Mouse (Mus musculus) limb, embryonic 15.5 days (tissue): Measurements from ENCODE around the gene Ap2m1. TPM values are rescaled to one million over a fixed set of nuclear protein-coding genes. Genes with fewer than 3 reads are reported as not detected.

Source experiments
- ATAC-seq: fragments of 200-750 bp; cut with Nextera tagmentation; 2 replicates; pipeline ENCODE4 v1.8.0; 2017; ENCODE audit warnings: low read depth, moderate TSS enrichment; ENCODE audit not compliant: insufficient number of reproducible peaks, low FRiP score, low TSS enrichment
- H3K27ac ChIP-seq: fragments of 300-500 bp; sonication (generic); 2 replicates; pipeline ENCODE4 v1.5.1; 2015; ENCODE audit warnings: moderate library complexity, mild to moderate bottlenecking, inconsistent platforms
- H3K27me3 ChIP-seq: fragments of 300-500 bp; sonication (generic); 2 replicates; pipeline ENCODE4 v1.6.1; 2015; ENCODE audit warnings: inconsistent platforms
- H3K36me3 ChIP-seq: fragments of 300-500 bp; sonication (generic); 2 replicates; pipeline ENCODE4 v1.6.1; 2015; ENCODE audit warnings: inconsistent platforms
- H3K4me1 ChIP-seq: fragments of 300-500 bp; sonication (generic); 2 replicates; pipeline ENCODE4 v1.6.1; 2015; ENCODE audit warnings: inconsistent platforms
- H3K4me2 ChIP-seq: fragments of 300-500 bp; sonication (generic); 2 replicates; pipeline ENCODE4 v1.6.1; 2015; ENCODE audit warnings: mild to moderate bottlenecking, inconsistent platforms
- H3K4me3 ChIP-seq: fragments of 300-500 bp; sonication (generic); 2 replicates; pipeline ENCODE4 v1.5.1; 2015; ENCODE audit warnings: mild to moderate bottlenecking, inconsistent platforms
- H3K9ac ChIP-seq: fragments of 300-500 bp; sonication (generic); 2 replicates; pipeline ENCODE4 v1.6.1; 2015; ENCODE audit warnings: inconsistent platforms
- H3K9me3 ChIP-seq: fragments of 300-500 bp; sonication (generic); 2 replicates; pipeline ENCODE4 v1.6.1; 2016; ENCODE audit warnings: inconsistent platforms
- WGBS: fragments of 180-500 bp; shearing (Covaris S2); methylation state at CpG from one replicate; pipeline ENCODE4 v1.1.7; 2015; 5-methylcytosine and 5-hydroxymethylcytosine counted together
- polyA plus RNA-seq: library from polyadenylated mRNA; unstranded; fragments of >200 nt; fragmentation: Nextera tagmentation; extraction: Ambion mirVana; gene quantifications from 2 replicates; pipeline ENCODE4 v1.2.1, GENCODE M21; 2015

Ap2m1 gene
- polyA plus RNA-seq, 1 experiment from 2014 or later: 572 TPM

GRCm38 (mm10) chr16:20536081-20536665, 895 bp downstream of the Ap2m1 start:
- peak overlapping the region; percentile 89 for H3K9ac ChIP-seq
- H3K27ac ChIP-seq: peak overlapping the region; percentile 82
- peaks cover 26% of the 10 kb centered on the region for H3K4me1 ChIP-seq
- WGBS: 35% methylated on average over 9 of the region's 9 CpGs
- peaks cover 56% of the 10 kb centered on the region for H3K36me3 ChIP-seq
- H3K4me3 ChIP-seq: peak overlapping the region; percentile 90
- H3K27me3 ChIP-seq: no peaks in the 10 kb centered on the region
- H3K9me3 ChIP-seq: no peaks in the 10 kb centered on the region
- ATAC-seq: no peak
- peak overlapping the region; percentile 64 for H3K4me2 ChIP-seq

- Histone ChIP-seq H3K36me3 (peaks cover 56% of the 10 kb centered on the region), H3K27me3 (no peaks in the 10 kb centered on the region), H3K4me1 (peaks cover 26% of the 10 kb centered on the region), H3K9me3 (no peaks in the 10 kb centered on the region), H3K9ac (peak overlapping the region; percentile 37; the same call in 1 of the 2 replicates), H3K4me2 (peak overlapping the region; percentile 64), H3K4me3 (peak overlapping the region; percentile 90), H3K27ac (peak overlapping the region; percentile 47; the same call in 1 of the 2 replicates)
- 25% methylated on average over 5 of the region's 5 CpGs for WGBS
- no peak for ATAC-seq
Measured at GRCm38 (mm10) chr16:20537071-20537471, 1.8 kb downstream of the Ap2m1 start.

GRCm38 (mm10) chr16:20537601-20538320, 2.5 kb downstream of the Ap2m1 start:
- ATAC-seq: no peak
- Histone ChIP-seq H3K4me3 (peak overlapping the region; percentile 90), H3K36me3 (peaks cover 59% of the 10 kb centered on the region), H3K4me2 (peak overlapping the region; percentile 64), H3K9ac (peak overlapping the region; percentile 37; the same call in 1 of the 2 replicates), H3K9me3 (no peaks in the 10 kb centered on the region), H3K27me3 (no peaks in the 10 kb centered on the region), H3K4me1 (peaks cover 26% of the 10 kb centered on the region), H3K27ac (no peak overlapping the region)
- 45% methylated on average over 6 of the region's 6 CpGs for WGBS

- Histone ChIP-seq H3K4me3 (no peak overlapping the region), H3K36me3 (peaks cover 63% of the 10 kb centered on the region), H3K9ac (no peak overlapping the region), H3K4me1 (peaks cover 26% of the 10 kb centered on the region), H3K27ac (no peak overlapping the region), H3K4me2 (no peak overlapping the region), H3K27me3 (no peaks in the 10 kb centered on the region), H3K9me3 (no peaks in the 10 kb centered on the region)
- ATAC-seq: no peak
- 79% methylated on average over 3 of the region's 3 CpGs for WGBS
Measured at GRCm38 (mm10) chr16:20539649-20540048, 4.4 kb downstream of the Ap2m1 start.

GRCm38 (mm10) chr16:20540438-20540837, 5.2 kb downstream of the Ap2m1 start:
- no peak overlapping the region for H3K4me3 ChIP-seq
- H3K9ac ChIP-seq: no peak overlapping the region
- no peak for ATAC-seq
- H3K27me3 ChIP-seq: no peaks in the 10 kb centered on the region
- peaks cover 68% of the 10 kb centered on the region for H3K36me3 ChIP-seq
- 90% methylated on average over 4 of the region's 4 CpGs for WGBS
- H3K4me2 ChIP-seq: no peak overlapping the region
- no peak overlapping the region for H3K27ac ChIP-seq
- H3K9me3 ChIP-seq: no peaks in the 10 kb centered on the region
- H3K4me1 ChIP-seq: peaks cover 26% of the 10 kb centered on the region

- Histone ChIP-seq H3K4me2 (no peak overlapping the region), H3K9me3 (no peaks in the 10 kb centered on the region), H3K36me3 (peaks cover 57% of the 10 kb centered on the region), H3K4me3 (no peak overlapping the region), H3K27me3 (no peaks in the 10 kb centered on the region), H3K4me1 (peaks cover 19% of the 10 kb centered on the region), H3K9ac (no peak overlapping the region), H3K27ac (no peak overlapping the region)
- WGBS: 90% methylated on average over 10 of the region's 10 CpGs
- no peak for ATAC-seq
Measured at GRCm38 (mm10) chr16:20545696-20546095, 10.4 kb downstream of the Ap2m1 start.

- Histone ChIP-seq H3K9ac (peak overlapping the region; percentile 67; the same call in 1 of the 2 replicates), H3K4me3 (peak overlapping the region; percentile 86), H3K36me3 (peaks cover 55% of the 10 kb centered on the region), H3K9me3 (no peaks in the 10 kb centered on the region), H3K27ac (peak overlapping the region; percentile 85), H3K4me2 (peak overlapping the region; percentile 58), H3K27me3 (no peaks in the 10 kb centered on the region), H3K4me1 (peaks cover 19% of the 10 kb centered on the region)
- ATAC-seq: no peak
- 34% methylated on average over 5 of the region's 5 CpGs for WGBS
Measured at GRCm38 (mm10) chr16:20547423-20547822, 12.1 kb downstream of the Ap2m1 start.

GRCm38 (mm10) chr16:20548096-20548948, 13.0 kb downstream of the Ap2m1 start, which contains the start of gene Abcf3:
TSS of gene Abcf3 (plus strand) at chr16:20548577.
- H3K4me2 ChIP-seq: peak within 1 kb of the TSS; percentile 82
- peak; percentile 97 for ATAC-seq
- H3K9me3 ChIP-seq: no peaks in the 10 kb centered on the region
- peaks cover 19% of the 10 kb centered on the region for H3K4me1 ChIP-seq
- H3K4me3 ChIP-seq: peak within 1 kb of the TSS; percentile 86
- H3K27ac ChIP-seq: peak within 1 kb of the TSS; percentile 85
- peak within 1 kb of the TSS; percentile 88 for H3K9ac ChIP-seq
- WGBS: under 1% methylated on average over 56 of the region's 56 CpGs
- H3K27me3 ChIP-seq: no peaks in the 10 kb centered on the region
- H3K36me3 ChIP-seq: peaks cover 56% of the 10 kb centered on the region

GRCm38 (mm10) chr16:20549161-20549560, 13.9 kb downstream of the Ap2m1 start:
- Histone ChIP-seq H3K27me3 (no peaks in the 10 kb centered on the region), H3K4me2 (peak overlapping the region; percentile 82), H3K4me1 (peaks cover 19% of the 10 kb centered on the region), H3K9me3 (no peaks in the 10 kb centered on the region), H3K36me3 (peaks cover 57% of the 10 kb centered on the region), H3K4me3 (peak overlapping the region; percentile 86), H3K27ac (no peak overlapping the region), H3K9ac (peak overlapping the region; percentile 88)
- WGBS: 45% methylated on average over 9 of the region's 9 CpGs
- no peak for ATAC-seq

- WGBS: 94% methylated on average over 5 of the region's 5 CpGs
- peaks cover 57% of the 10 kb centered on the region for H3K36me3 ChIP-seq
- ATAC-seq: no peak
Measured at GRCm38 (mm10) chr16:20551691-20552090, 16.4 kb downstream of the Ap2m1 start.

GRCm38 (mm10) chr16:20552594-20552993, 17.3 kb downstream of the Ap2m1 start:
- Histone ChIP-seq H3K4me2 (no peak overlapping the region), H3K9ac (no peak overlapping the region), H3K27ac (no peak overlapping the region), H3K9me3 (no peaks in the 10 kb centered on the region), H3K36me3 (peaks cover 65% of the 10 kb centered on the region), H3K27me3 (no peaks in the 10 kb centered on the region), H3K4me1 (peaks cover 12% of the 10 kb centered on the region), H3K4me3 (no peak overlapping the region)
- 90% methylated on average over 1 of the region's 1 CpGs for WGBS
- no peak for ATAC-seq

More at GRCm38 (mm10) chr16:20551691-20552090, 16.4 kb downstream of the Ap2m1 start:
- no peak overlapping the region for H3K9ac ChIP-seq
- H3K27ac ChIP-seq: no peak overlapping the region
- H3K4me2 ChIP-seq: no peak overlapping the region
- no peaks in the 10 kb centered on the region for H3K27me3 ChIP-seq
- peaks cover 19% of the 10 kb centered on the region for H3K4me1 ChIP-seq
- H3K9me3 ChIP-seq: no peaks in the 10 kb centered on the region
- no peak overlapping the region for H3K4me3 ChIP-seq
